Mouse (Mus musculus) heart, embryonic 11.5 days (tissue): ENCODE results near the gene Mfsd2b. TPM values are rescaled to one million over a fixed set of nuclear protein-coding genes. Genes with fewer than 3 reads are reported as not detected.

Source experiments
- ATAC-seq: fragments of 200-750 bp; cut with Nextera tagmentation; replicated peaks from 2 replicates; pipeline ENCODE4 v1.8.0; 2017; ENCODE audit warnings: moderate library complexity; ENCODE audit not compliant: insufficient number of reproducible peaks, low FRiP score, low TSS enrichment
- H3K27ac ChIP-seq: fragments of 300-500 bp; sonication (generic); 2 replicates; pipeline ENCODE4 v1.5.1; 2014; ENCODE audit warnings: mild to moderate bottlenecking, low read depth, low read length
- H3K27me3 ChIP-seq: fragments of 300-500 bp; sonication (generic); 2 replicates; pipeline ENCODE4 v1.6.1; 2014; ENCODE audit warnings: mild to moderate bottlenecking, low read length, mixed read lengths; ENCODE audit not compliant: control insufficient read depth, insufficient read depth
- H3K36me3 ChIP-seq: fragments of 300-500 bp; sonication (generic); 2 replicates; pipeline ENCODE4 v1.6.1; 2014; ENCODE audit warnings: mild to moderate bottlenecking, low read length, moderate library complexity, mixed read lengths; ENCODE audit not compliant: control insufficient read depth, insufficient read depth
- H3K4me1 ChIP-seq: fragments of 300-500 bp; sonication (generic); 2 replicates; pipeline ENCODE4 v1.6.1; 2014; ENCODE audit warnings: low read length; ENCODE audit not compliant: control insufficient read depth, insufficient read depth
- H3K4me2 ChIP-seq: fragments of 300-500 bp; sonication (generic); 2 replicates; pipeline ENCODE4 v1.6.1; 2014; ENCODE audit warnings: mild to moderate bottlenecking, moderate library complexity
- H3K4me3 ChIP-seq: fragments of 300-500 bp; sonication (generic); 2 replicates; pipeline ENCODE4 v1.5.1; 2014; ENCODE audit warnings: low read depth, low read length
- H3K9ac ChIP-seq: fragments of 300-500 bp; sonication (generic); 2 replicates; pipeline ENCODE4 v1.6.1; 2014; ENCODE audit warnings: mild to moderate bottlenecking, low read depth, low read length, moderate library complexity
- H3K9me3 ChIP-seq: fragments of 300-500 bp; sonication (generic); replicated peaks from 2 replicates; pipeline ENCODE4 v1.6.1; 2016; ENCODE audit warnings: low read length; ENCODE audit not compliant: control insufficient read depth
- WGBS: fragments of 180-500 bp; shearing (Covaris S2); extraction: QIAGEN DNeasy Blood & Tissue Kit; methylation state at CpG from one replicate; pipeline ENCODE4 v1.1.7; 2014; ENCODE audit not compliant: insufficient replicate concordance; 5-methylcytosine and 5-hydroxymethylcytosine counted together
- polyA plus RNA-seq: library from polyadenylated mRNA; unstranded; fragments of >200 nt; fragmentation: Nextera tagmentation; extraction: Ambion mirVana; gene quantifications from 2 replicates; pipeline ENCODE4 v1.2.1, GENCODE M21; 2014

Mfsd2b gene
- polyA plus RNA-seq, 1 experiment from 2014 or later = 14.8 TPM

- peak; percentile 43 for ATAC-seq
- Histone ChIP-seq H3K4me2 (peak overlapping the region; percentile 94), H3K4me1 (0 out of 2 replicates have a peak, but pooled peaks cover 3% of the 10 kb centered on the region), H3K4me3 (peak overlapping the region; percentile 91), H3K9me3 (no peaks in the 10 kb centered on the region), H3K9ac (peak overlapping the region; percentile 75), H3K36me3 (peaks cover 3% of the 10 kb centered on the region; the same call in 1 of the 2 replicates), H3K27me3 (no peaks in the 10 kb centered on the region), H3K27ac (peak overlapping the region; percentile 71)
- WGBS = 8% methylated on average over 24 of the region's 24 CpGs
Observed at GRCm38 (mm10) chr12:4816680-4817360, 57.3 kb downstream of the Mfsd2b start.

- H3K27ac ChIP-seq = no peak overlapping the region
- H3K4me3 ChIP-seq = no peak overlapping the region
- no peak overlapping the region for H3K4me2 ChIP-seq
- H3K9me3 ChIP-seq = no peaks in the 10 kb centered on the region
- no peak for ATAC-seq
- 77% methylated on average over 4 of the region's 4 CpGs for WGBS
- no peaks in the 10 kb centered on the region for H3K27me3 ChIP-seq
- H3K4me1 ChIP-seq = 0 out of 2 replicates have a peak, but pooled peaks cover 3% of the 10 kb centered on the region
- no peak overlapping the region for H3K9ac ChIP-seq
- no peaks in the 10 kb centered on the region for H3K36me3 ChIP-seq
Observed at GRCm38 (mm10) chr12:4813636-4814035, 60.5 kb downstream of the Mfsd2b start.

Other genes with a start within 250 kb of the Mfsd2b start
- 0.26 and 0.28 TPM in 2 replicates for gene Fam228a, start 135.9 kb downstream of the Mfsd2b start, polyA plus RNA-seq
- 2.9 and 3.3 TPM in 2 replicates for gene Pfn4, start 105.3 kb downstream of the Mfsd2b start, polyA plus RNA-seq
- gene Fam228b, start 105.1 kb downstream of the Mfsd2b start, polyA plus RNA-seq = 1.1 and 2.6 TPM in 2 replicates
- 175 and 184 TPM in 2 replicates for gene Sf3b6, start 56.8 kb downstream of the Mfsd2b start, polyA plus RNA-seq
- gene Fkbp1b, start 32.8 kb downstream of the Mfsd2b start, polyA plus RNA-seq = 7.9 and 11.5 TPM in 2 replicates
- gene Wdcp, start 31.1 kb downstream of the Mfsd2b start, polyA plus RNA-seq = 14.3 and 17.1 TPM in 2 replicates
- gene Ubxn2a, start 33.3 kb upstream of the Mfsd2b start, polyA plus RNA-seq = 30.6 TPM in 2 replicates
- gene Atad2b, start 43.0 kb upstream of the Mfsd2b start, polyA plus RNA-seq = 11.1 and 12.8 TPM in 2 replicates